Mouse (Mus musculus) E14TG2a.4 (cell line): ENCODE measurements around the gene Dstyk.

Experiments
- CTCF ChIP-seq: conservative IDR thresholded peaks from 2 replicates; pipeline ENCODE4 v1.5.1; 2014; ENCODE audit warnings: low read length
- POU5F1 ChIP-seq: IDR thresholded peaks from 2 replicates; pipeline ENCODE4 v1.6.1; 2014; ENCODE audit warnings: low read length, borderline replicate concordance

DNA sequence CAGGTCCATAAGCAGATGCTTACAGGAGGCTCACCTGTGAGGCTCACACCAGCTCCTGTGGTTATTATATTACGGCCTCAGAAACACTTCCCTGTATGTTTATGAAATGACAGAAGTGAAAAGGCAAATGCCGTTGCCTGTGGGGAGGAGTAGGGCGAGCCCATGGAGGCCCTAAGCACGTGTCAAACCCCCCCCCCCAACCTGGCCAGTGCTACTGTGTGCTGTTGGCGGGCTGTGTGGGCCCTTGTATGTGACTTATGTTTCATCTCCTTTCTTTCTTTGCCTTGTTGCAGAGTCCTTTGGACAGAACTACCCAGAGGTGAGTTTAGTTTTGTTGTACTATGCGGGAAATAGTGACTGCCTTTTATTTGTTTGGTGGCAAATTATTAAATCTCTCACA is 66.4 kb downstream of the Dstyk start:
- TF ChIP-seq CTCF (no peak), POU5F1 (no peak)
